In genomic region chr5:115630291-115630690, GRCm38 (mm10) we compare ENCODE assay signal across 11 mouse cellular contexts. TPM values are rescaled to one million over a fixed set of nuclear protein-coding genes. Genes with fewer than 3 reads are reported as not detected.
A peak's percentile ranks its signal among the peaks of the same experiment; 100 is the strongest.
DNase-seq lines count a peak whose midpoint lies in the region; ATAC-seq and TF ChIP-seq lines count a peak whose summit lies in the region.
"Had no signal": no experiment of that assay in that cellular context is flagged by ENCODE, and none has a peak within 500 bp of the region (broad histone marks: within the 10 kb centered on the region; RNA-seq: fewer than 3 reads in every experiment).

No protein-coding gene starts in this region.

- H3K36me3 ChIP-seq in hindbrain, embryonic 13.5 days, result no peaks in the 10 kb centered on the region
- no peaks in the 10 kb centered on the region for H3K36me3 ChIP-seq in hindbrain, embryonic 16.5 days (ENCODE audit: control insufficient read depth, insufficient read depth, low read length)
- no peaks in the 10 kb centered on the region for H3K36me3 ChIP-seq in stomach, embryonic 14.5 days (ENCODE audit: control insufficient read depth, insufficient read depth, low read length)
- H3K36me3 ChIP-seq in stomach, postnatal 0 days (ENCODE audit: control insufficient read depth, insufficient read depth, low read length), result no peaks in the 10 kb centered on the region
- no peaks in the 10 kb centered on the region for H3K36me3 ChIP-seq in hindbrain, embryonic 15.5 days
- H3K36me3 ChIP-seq in stomach, embryonic 16.5 days (ENCODE audit: control insufficient read depth, insufficient read depth, low read length), result no peaks in the 10 kb centered on the region

- WGBS in hindbrain, embryonic 13.5 days, result 58% methylated on average over 5 of the region's 5 CpGs
- 50% methylated on average over 5 of the region's 5 CpGs for WGBS in hindbrain, embryonic 16.5 days
- 52% methylated on average over 5 of the region's 5 CpGs for WGBS in stomach, embryonic 14.5 days
- WGBS in stomach, postnatal 0 days, result 52% methylated on average over 5 of the region's 5 CpGs
- WGBS in hindbrain, embryonic 15.5 days, result 59% methylated on average over 5 of the region's 5 CpGs
- 48% methylated on average over 5 of the region's 5 CpGs for WGBS in stomach, embryonic 16.5 days

- H3K9me3 ChIP-seq in hindbrain, embryonic 13.5 days, result no peaks in the 10 kb centered on the region
- no peaks in the 10 kb centered on the region for H3K9me3 ChIP-seq in hindbrain, embryonic 16.5 days (ENCODE audit: control insufficient read depth, low read length)
- H3K9me3 ChIP-seq in stomach, embryonic 14.5 days (ENCODE audit: control insufficient read depth, low read depth, low read length), result no peaks in the 10 kb centered on the region
- no peaks in the 10 kb centered on the region for H3K9me3 ChIP-seq in stomach, postnatal 0 days (ENCODE audit: control insufficient read depth, low read length)
- no peaks in the 10 kb centered on the region for H3K9me3 ChIP-seq in hindbrain, embryonic 15.5 days
- H3K9me3 ChIP-seq in stomach, embryonic 16.5 days (replicated peaks; ENCODE audit: control insufficient read depth, low read length), result no peaks in the 10 kb centered on the region

- peak overlapping the region; percentile 93 for H3K4me3 ChIP-seq in hindbrain, embryonic 13.5 days
- no peak overlapping the region for H3K4me3 ChIP-seq in hindbrain, embryonic 16.5 days (ENCODE audit: low read length)
- no peak overlapping the region for H3K4me3 ChIP-seq in stomach, embryonic 14.5 days (ENCODE audit: low read depth, low read length)
- no peak overlapping the region for H3K4me3 ChIP-seq in stomach, postnatal 0 days (ENCODE audit: low read depth, low read length)
- H3K4me3 ChIP-seq in hindbrain, embryonic 15.5 days, result 0 out of 2 replicates have a peak overlapping the region, but pooled peaks have one; percentile 94
- 0 out of 2 replicates have a peak overlapping the region, but pooled peaks have one; percentile 76 for H3K4me3 ChIP-seq in stomach, embryonic 16.5 days (replicated peaks; ENCODE audit: low read length)

- no peak overlapping the region for H3K9ac ChIP-seq in hindbrain, embryonic 13.5 days
- H3K9ac ChIP-seq in hindbrain, embryonic 16.5 days (ENCODE audit: low read depth, low read length), result no peak overlapping the region
- no peak overlapping the region for H3K9ac ChIP-seq in stomach, embryonic 14.5 days (replicated peaks; ENCODE audit: low read depth, low read length)
- H3K9ac ChIP-seq in stomach, postnatal 0 days (ENCODE audit: low read length), result no peak overlapping the region
- 0 out of 2 replicates have a peak overlapping the region, but pooled peaks have one; percentile 19 for H3K9ac ChIP-seq in hindbrain, embryonic 15.5 days
- peak overlapping the region; percentile 44; the same call in 1 of the 2 replicates for H3K9ac ChIP-seq in stomach, embryonic 16.5 days (ENCODE audit: low read length)

- ATAC-seq in hindbrain, embryonic 13.5 days (ENCODE audit: low FRiP score), result no peak
- no peak for ATAC-seq in hindbrain, embryonic 16.5 days
- no peak for ATAC-seq in stomach, embryonic 14.5 days (ENCODE audit: insufficient number of reproducible peaks, insufficient read depth, low FRiP score, low read depth)
- no peak for ATAC-seq in stomach, postnatal 0 days (ENCODE audit: low FRiP score, low TSS enrichment)
- ATAC-seq in hindbrain, embryonic 15.5 days (ENCODE audit: low FRiP score, low read depth), result no peak
- no peak for ATAC-seq in stomach, embryonic 16.5 days (ENCODE audit: insufficient read depth, low FRiP score)

- peaks cover 40% of the 10 kb centered on the region for H3K4me1 ChIP-seq in hindbrain, embryonic 13.5 days (replicated peaks)
- H3K4me1 ChIP-seq in hindbrain, embryonic 16.5 days (ENCODE audit: control insufficient read depth, insufficient read depth, low read depth, low read length), result peaks cover 20% of the 10 kb centered on the region
- peaks cover 24% of the 10 kb centered on the region; the same call in 1 of the 2 replicates for H3K4me1 ChIP-seq in stomach, embryonic 14.5 days (ENCODE audit: control insufficient read depth, insufficient read depth, low read length)
- H3K4me1 ChIP-seq in stomach, postnatal 0 days (replicated peaks; ENCODE audit: control insufficient read depth, insufficient read depth), result no peaks in the 10 kb centered on the region; the same call in 1 of the 2 replicates
- H3K4me1 ChIP-seq in hindbrain, embryonic 15.5 days (replicated peaks), result peaks cover 40% of the 10 kb centered on the region
- H3K4me1 ChIP-seq in stomach, embryonic 16.5 days (ENCODE audit: control insufficient read depth, insufficient read depth, low read length), result peaks cover 23% of the 10 kb centered on the region

- no peaks in the 10 kb centered on the region for H3K27me3 ChIP-seq in hindbrain, embryonic 13.5 days
- no peaks in the 10 kb centered on the region for H3K27me3 ChIP-seq in hindbrain, embryonic 16.5 days (replicated peaks; ENCODE audit: control insufficient read depth, insufficient read depth, low read length)
- H3K27me3 ChIP-seq in stomach, embryonic 14.5 days (ENCODE audit: control insufficient read depth, insufficient read depth, low read length), result no peaks in the 10 kb centered on the region
- no peaks in the 10 kb centered on the region for H3K27me3 ChIP-seq in stomach, postnatal 0 days (ENCODE audit: control insufficient read depth, insufficient read depth, low read length)
- no peaks in the 10 kb centered on the region for H3K27me3 ChIP-seq in hindbrain, embryonic 15.5 days
- H3K27me3 ChIP-seq in stomach, embryonic 16.5 days (ENCODE audit: control insufficient read depth, insufficient read depth, low read length), result no peaks in the 10 kb centered on the region

- no peak overlapping the region for H3K27ac ChIP-seq in hindbrain, embryonic 13.5 days
- no peak overlapping the region for H3K27ac ChIP-seq in hindbrain, embryonic 16.5 days (ENCODE audit: low read depth, low read length)
- H3K27ac ChIP-seq in stomach, embryonic 14.5 days (ENCODE audit: low read length), result no peak overlapping the region
- H3K27ac ChIP-seq in stomach, postnatal 0 days (replicated peaks), result no peak overlapping the region
- H3K27ac ChIP-seq in hindbrain, embryonic 15.5 days (replicated peaks), result peak overlapping the region; percentile 34; the same call in 1 of the 2 replicates
- no peak overlapping the region for H3K27ac ChIP-seq in stomach, embryonic 16.5 days (ENCODE audit: low read length)

- no peak for DNase-seq in stomach, postnatal 0 days (ENCODE audit: low spot score)
- no peak for DNase-seq in gastrocnemius, postnatal 4 days (ENCODE audit: low spot score in 2 of 2)
- no peak for DNase-seq in spleen, postnatal 4 days (ENCODE audit: low spot score in 2 of 2)
- DNase-seq: adrenal gland, postnatal 10 days; cerebellum, adult 2 months; kidney, postnatal 10 days had no signal

- TF ChIP-seq CTCF in stomach, postnatal 0 days (IDR thresholded peaks at IDR 0.05; ENCODE audit: low read depth), result no peak

- no peak for TF ChIP-seq EP300 in stomach, postnatal 0 days (optimal IDR thresholded peaks at IDR 0.05)

- H3K4me2 ChIP-seq in hindbrain, embryonic 13.5 days, result peak overlapping the region; percentile 70; the same call in 1 of the 2 replicates
- H3K4me2 ChIP-seq in hindbrain, embryonic 16.5 days (ENCODE audit: low read length), result no peak overlapping the region; the same call in 1 of the 2 replicates
- H3K4me2 ChIP-seq in stomach, embryonic 14.5 days (replicated peaks; ENCODE audit: low read depth, low read length), result 0 out of 2 replicates have a peak overlapping the region, but pooled peaks have one; percentile 81
- no peak overlapping the region for H3K4me2 ChIP-seq in stomach, postnatal 0 days (replicated peaks; ENCODE audit: low read depth)
- no peak overlapping the region for H3K4me2 ChIP-seq in hindbrain, embryonic 15.5 days
- peak overlapping the region; percentile 87 for H3K4me2 ChIP-seq in stomach, embryonic 16.5 days (ENCODE audit: low read depth, low read length)

RNA-seq across cellular contexts. Expression of gene Rab35, which starts 1.4 kb away (rescaled TPM):
- polyA plus RNA-seq in hindbrain, embryonic 13.5 days (2015; fragmentation: Nextera tagmentation; extraction: Ambion mirVana), result 17.1 and 17.8 TPM in 2 replicates
- polyA plus RNA-seq in hindbrain, embryonic 16.5 days (2015; fragmentation: Nextera tagmentation; extraction: Ambion mirVana), result 8.3 and 14.6 TPM in 2 replicates
- 12.7 and 14.7 TPM in 2 replicates for polyA plus RNA-seq in stomach, embryonic 14.5 days (2014; fragmentation: Nextera tagmentation; extraction: Ambion mirVana)
- 20.0 and 20.3 TPM in 2 replicates for polyA plus RNA-seq in stomach, postnatal 0 days (2015; fragmentation: Nextera tagmentation; extraction: Ambion mirVana)
- polyA plus RNA-seq in hindbrain, embryonic 15.5 days (2015; fragmentation: Nextera tagmentation; extraction: Ambion mirVana), result 19.1 and 20.1 TPM in 2 replicates
- 4.4 and 5.5 TPM in 2 replicates for polyA plus RNA-seq in stomach, embryonic 16.5 days (2015; fragmentation: Nextera tagmentation; extraction: Ambion mirVana)
- total RNA-seq in gastrocnemius, postnatal 4 days (2021), result 10 to 100 TPM; 43.1 to 46.8 TPM

Comparison
In these comparisons a context has a peak if more than half of its experiments do, and no peak if none do; other contexts are left out.
1. H3K4me2 ChIP-seq: peak in hindbrain, embryonic 13.5 days (single experiment), stomach, embryonic 14.5 days (single experiment) and stomach, embryonic 16.5 days (single experiment); none in hindbrain, embryonic 16.5 days (single experiment), stomach, postnatal 0 days (single experiment) and hindbrain, embryonic 15.5 days (single experiment).
2. H3K4me3 ChIP-seq: peak in hindbrain, embryonic 13.5 days (single experiment), hindbrain, embryonic 15.5 days (single experiment) and stomach, embryonic 16.5 days (single experiment); none in hindbrain, embryonic 16.5 days (single experiment), stomach, embryonic 14.5 days (single experiment) and stomach, postnatal 0 days (single experiment).
3. H3K9ac ChIP-seq: peak in hindbrain, embryonic 15.5 days (single experiment) and stomach, embryonic 16.5 days (single experiment); none in hindbrain, embryonic 13.5 days (single experiment), hindbrain, embryonic 16.5 days (single experiment), stomach, embryonic 14.5 days (single experiment) and stomach, postnatal 0 days (single experiment).